Mouse (Mus musculus) right cerebral cortex, postnatal 10 days (tissue): ENCODE results near the gene 2700081O15Rik.
A peak's percentile ranks its signal among the peaks of the same experiment; 100 is the strongest.

Experiments
- DNase-seq, 2 experiments: peaks; one replicate each; pipeline ENCODE4 v3.0.0; 2021; ENCODE audit warnings: low spot score in 2 of 2

Gene 2700081O15Rik

GRCm38 (mm10) chr19:7420841-7421601 is 3.6 kb downstream of the 2700081O15Rik start:
- DNase-seq, result no peak

DNA sequence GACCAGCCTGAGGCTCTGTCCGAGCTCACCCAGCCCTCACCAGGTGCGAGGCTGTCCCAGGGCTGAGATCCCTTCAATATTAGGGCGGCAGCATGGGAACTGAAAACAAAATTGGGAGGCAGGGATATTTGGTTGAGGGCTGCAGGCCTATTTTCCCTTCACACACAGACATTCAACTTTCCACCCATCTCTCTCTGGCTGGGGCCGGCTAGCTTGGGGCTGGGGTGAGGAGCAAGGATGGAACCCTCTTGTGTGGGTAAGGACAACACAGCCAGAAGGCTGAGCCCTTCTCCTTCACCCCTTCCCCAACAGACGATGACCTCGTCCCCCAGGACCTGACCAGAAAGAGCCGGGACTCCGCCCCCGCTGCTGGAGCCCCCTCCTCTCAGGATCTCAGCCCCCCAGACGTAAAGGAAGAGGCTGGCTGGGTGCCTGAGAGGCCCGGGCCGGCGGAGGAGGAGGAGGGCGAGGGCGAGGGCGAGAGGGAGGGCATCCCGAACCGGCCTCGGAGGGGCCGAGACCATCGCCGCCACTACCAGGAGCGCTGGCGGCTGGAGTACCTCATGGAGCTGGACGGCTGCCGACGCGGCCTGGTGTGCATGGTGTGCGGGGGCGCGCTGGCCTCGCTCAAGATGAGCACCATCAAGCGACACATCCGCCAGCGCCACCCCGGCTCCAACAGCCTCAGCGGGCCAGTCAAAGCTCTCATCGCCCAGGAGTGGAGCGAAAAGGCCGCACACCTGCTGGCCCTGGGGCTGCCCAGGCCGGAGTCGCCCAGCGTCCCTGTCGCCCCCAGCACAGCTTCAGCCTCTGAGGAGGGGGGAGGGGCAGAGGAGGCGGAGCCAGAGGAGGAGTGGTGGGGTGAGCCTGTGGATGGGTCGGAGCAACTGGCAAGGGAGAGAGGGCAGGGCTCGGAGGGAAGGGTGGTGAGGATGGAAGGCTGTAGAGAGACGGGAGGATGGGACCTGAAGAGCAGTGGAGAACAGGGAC is 4.5 kb downstream of the 2700081O15Rik start:
- DNase-seq, result peak; percentile 78 to 82

DNA sequence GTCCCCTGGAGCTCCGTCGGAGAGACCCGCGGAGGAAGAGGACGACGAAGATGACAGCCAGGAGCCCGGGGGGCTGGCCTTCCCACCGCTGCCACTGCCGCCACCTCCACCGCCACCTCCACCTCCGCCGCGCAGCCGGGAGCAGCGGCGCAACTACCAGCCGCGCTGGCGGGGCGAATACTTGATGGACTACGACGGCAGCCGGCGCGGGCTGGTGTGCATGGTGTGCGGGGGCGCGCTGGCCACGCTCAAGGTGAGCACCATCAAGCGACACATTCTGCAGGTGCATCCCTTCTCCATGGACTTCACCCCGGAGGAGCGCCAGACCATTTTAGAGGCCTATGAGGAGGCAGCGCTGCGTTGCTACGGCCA is 5.2 kb downstream of the 2700081O15Rik start:
- DNase-seq, result no peak

DNA sequence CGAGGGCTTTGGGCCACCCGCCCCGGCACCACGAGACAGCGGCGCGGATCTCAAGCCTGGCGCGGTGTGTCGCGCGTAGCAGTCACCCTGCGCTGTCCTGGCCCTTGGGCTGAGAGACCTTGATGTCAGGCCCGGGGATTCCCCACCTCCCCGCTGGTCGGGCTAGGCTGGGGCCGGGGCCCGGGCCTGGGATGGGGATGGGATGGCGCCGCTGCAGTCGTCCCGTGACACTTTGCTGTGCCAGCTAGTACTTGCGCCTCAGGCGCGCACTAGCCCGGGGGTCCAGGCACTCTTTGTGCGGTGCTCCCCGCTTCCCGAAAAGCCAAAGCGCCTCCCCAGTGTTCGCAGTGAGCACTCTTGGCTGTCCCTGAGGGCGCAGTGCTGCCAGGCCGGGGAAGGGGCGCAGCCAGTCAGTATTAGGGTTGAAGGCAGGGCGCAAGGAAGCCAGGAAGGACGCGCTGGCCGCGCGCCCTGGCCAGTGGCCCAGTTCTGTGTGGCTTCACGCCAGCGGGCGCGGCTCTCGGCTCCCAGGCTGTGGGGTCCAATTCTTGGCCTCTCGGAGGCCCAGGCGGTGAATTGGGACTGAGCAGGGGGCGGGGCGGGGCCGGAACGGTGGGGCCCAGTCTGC is 5.7 kb downstream of the 2700081O15Rik start:
- peak; percentile 89 to 91 for DNase-seq

- no peak for DNase-seq
These were observed 6.2 kb downstream of the 2700081O15Rik start for GRCm38 (mm10) chr19:7423656-7424030.

- DNase-seq, result no peak
These were observed 6.7 kb downstream of the 2700081O15Rik start for GRCm38 (mm10) chr19:7424131-7424530.

DNA sequence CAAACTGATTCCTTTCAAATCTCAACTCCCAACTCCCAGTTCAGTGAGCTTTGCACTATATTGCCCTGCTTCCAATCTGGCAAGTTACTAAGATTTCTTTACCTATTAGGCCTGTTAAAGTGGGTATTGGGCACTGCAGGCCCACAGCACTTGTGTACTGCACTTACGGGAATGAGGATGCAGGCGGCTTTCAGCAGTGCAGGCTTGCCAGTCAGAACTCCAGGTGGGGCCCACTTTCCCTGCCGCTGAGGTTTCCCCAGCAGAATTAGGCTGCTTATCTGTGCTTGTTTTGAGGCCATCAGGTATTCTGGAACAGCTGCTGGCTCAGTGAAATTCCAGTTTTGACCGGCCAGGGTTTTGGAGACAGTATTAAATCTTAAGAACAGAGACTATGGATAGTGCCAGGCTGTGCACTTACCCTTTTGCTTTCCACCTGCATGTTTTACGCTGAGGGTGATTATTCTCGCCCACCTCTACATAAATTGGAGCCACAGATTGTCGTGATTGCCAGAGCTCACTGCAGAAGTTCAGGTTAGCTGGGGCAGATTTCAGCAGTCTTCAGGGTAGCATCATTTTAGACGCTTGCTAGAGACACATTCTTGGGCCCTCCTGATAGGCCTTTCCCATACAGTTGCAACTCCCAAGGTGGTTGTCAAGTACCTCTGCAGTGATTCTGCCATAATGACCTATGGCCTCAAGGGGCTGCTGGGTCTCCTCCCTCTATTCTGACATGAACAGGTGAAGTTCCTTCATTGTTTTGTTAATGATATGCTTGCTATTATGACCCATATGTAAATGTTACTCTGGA is 7.4 kb downstream of the 2700081O15Rik start:
- DNase-seq, result no peak

DNA sequence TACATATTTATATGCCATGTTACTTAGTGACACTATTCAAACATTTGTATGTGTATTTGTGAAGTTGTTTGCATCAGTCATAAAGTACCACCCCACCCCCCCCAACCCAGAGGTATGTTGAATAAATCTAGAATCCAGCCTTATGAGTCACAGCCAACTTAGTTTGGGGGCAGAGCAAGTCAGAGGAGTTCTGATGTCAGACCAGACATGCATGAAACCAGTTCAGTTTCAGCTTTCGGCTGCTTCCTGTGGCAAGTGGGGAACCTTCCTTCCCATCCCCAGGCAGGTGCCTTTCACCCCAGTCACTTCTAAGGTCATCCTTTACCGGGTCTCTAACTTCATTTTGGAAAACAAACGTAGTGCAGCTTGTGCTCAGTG is 8.0 kb downstream of the 2700081O15Rik start:
- DNase-seq, result no peak

DNA sequence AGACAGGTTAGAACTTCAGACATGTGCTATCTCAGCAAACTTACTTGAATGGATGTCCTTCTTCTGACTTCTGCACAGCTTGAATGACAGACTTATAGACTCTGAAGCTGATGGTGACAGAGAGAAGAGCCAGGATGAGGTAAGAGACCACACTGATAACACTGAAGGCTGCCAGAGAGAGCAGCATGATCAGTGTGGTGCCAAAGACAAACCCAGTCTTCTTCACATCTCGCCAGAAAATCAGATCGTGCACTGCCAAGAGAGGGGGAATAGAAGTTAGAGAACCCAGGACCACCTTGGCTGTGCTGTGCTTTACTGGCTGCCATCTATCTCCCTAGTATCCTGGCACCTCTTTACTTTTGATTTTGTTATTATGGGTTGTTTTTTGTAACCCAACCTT is 17.5 kb downstream of the 2700081O15Rik start:
- DNase-seq, result no peak

DNA sequence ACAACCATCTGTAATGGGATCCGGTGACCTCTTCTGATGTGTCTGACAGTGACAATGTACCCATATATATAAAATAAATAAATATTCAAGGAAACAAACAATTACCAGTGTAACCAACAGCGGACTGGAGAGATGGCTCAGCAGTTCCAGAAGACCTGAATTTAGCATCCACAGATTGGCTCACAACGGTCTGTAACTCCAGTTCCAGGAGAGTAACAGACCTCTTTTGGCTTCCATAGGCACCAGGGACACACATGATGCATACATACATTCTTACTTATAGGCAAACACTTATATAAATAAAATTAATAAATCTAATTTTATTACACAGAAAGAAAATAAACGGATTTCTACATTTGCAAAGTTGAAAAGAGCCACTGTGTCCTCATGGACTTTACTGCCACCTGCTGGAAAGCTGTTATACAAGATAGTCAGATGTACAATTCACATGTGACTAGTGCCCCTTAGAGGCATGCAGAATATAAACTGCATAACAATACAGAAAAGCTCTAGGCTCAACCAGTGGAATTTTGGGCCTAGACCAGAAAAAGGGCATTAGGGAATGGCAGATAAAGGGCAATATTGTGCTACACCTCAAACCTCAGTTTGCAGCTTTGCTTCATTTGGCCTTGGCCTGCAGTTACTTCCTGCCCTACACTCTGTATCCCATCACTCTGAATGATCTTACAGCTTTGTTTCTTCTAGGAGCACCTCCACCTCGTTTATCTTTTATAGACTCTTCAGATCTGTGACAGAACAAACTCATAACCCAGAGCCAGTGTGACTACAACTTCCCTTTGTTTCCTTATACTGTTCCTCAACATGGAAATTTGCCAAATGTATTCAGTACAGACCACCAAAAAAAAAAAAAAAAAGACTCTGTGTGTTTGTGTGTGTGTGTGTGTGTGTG is 18.9 kb downstream of the 2700081O15Rik start:
- DNase-seq, result peak in 1 of 2 experiments; percentile 45

DNA sequence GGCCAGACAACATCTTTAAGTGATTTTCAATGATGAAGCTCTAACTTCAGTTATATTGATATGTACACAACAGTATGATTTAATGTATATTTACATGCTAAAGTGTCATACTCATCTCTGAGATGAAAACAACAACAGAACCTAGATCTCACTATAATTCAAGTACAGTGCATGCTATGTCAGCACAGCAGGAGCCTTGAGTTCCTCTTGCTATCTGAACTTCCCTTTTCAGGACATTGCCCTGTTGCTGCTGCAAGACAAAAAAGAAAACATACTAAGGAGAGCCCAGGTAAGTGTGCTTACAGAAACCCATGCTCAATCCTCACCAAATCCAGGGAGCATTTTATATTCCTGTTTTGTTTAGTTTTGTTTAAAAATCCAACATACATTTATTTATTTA is 20.9 kb downstream of the 2700081O15Rik start:
- no peak for DNase-seq

DNA sequence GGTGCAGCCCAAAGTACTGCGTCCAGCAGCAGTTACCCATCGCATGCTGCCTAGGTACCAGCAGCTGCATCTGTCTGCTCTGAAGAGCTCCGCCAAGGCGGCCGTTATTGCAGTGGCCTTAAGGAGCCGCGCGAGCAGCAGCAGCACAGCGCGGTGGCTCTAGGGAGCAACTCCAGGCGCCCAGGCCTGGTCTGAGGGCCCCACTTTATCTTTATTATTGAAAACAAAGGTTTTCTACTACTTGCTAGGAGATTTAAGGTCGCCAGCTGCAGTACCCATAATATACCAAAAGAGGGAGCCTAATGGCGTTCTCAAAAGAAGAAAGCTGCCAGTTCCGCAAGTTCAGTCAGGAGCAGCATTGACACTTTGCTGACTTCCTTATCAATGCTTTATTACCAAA is 24.1 kb downstream of the 2700081O15Rik start:
- DNase-seq, result peak in 1 of 2 experiments; percentile 63

GRCm38 (mm10) chr19:7445105-7445504 is 27.7 kb downstream of the 2700081O15Rik start:
- DNase-seq, result no peak

DNA sequence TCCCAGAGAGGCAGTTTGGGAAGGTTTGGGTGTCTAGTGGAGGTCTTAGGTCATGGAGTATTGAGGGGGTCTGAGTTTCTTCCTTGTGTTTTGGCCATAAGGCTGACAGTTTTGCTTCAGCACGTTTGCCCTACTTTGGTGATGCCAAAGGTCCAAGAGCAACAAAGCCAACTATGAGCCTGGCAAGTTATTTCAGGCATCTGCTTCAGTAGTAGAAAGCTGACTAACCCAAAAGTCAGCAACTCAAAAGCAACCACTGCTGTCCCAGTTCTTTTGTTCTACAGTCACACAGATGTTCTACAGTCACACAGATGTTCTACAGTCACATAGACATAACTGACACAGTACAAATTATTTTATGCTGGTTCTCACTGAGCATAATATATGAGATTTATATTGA is 28.2 kb downstream of the 2700081O15Rik start:
- no peak for DNase-seq

- no peak for DNase-seq
These were observed 39.4 kb downstream of the 2700081O15Rik start for GRCm38 (mm10) chr19:7456803-7457202.

- DNase-seq, result no peak
These were observed 41.5 kb downstream of the 2700081O15Rik start for GRCm38 (mm10) chr19:7458901-7459300.

DNA sequence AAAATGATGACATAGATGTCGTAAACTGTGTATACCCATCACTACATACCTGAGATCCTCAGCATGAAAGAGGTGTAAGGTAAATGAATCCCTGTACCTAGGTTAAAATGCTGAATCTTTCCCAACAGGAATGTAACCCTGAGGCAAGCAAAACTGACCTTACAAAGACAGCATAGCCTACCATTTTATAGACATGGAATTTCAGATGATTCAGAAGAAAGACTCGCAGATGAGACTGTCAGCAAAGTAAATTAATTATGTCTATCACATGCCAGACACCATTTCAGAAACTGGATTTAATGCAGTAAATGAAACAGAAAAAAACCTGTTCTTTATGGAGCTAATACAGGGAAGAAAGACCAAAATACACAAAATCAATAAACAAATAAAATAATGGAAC is 41.9 kb downstream of the 2700081O15Rik start:
- no peak for DNase-seq

- DNase-seq, result no peak
These were observed 50.5 kb downstream of the 2700081O15Rik start for GRCm38 (mm10) chr19:7467915-7468314.

GRCm38 (mm10) chr19:7470643-7471042 is 53.2 kb downstream of the 2700081O15Rik start:
- no peak for DNase-seq
